Mouse (Mus musculus) cortical plate, adult 2 months (tissue): ENCODE data around the gene Atp5g3.

Source experiments
- CTCF ChIP-seq: fragments of 200-500 bp; IDR thresholded peaks from 2 replicates; pipeline ENCODE4 v1.5.1; 2011; ENCODE audit warnings: mild to moderate bottlenecking, control low read depth, low read length; ENCODE audit not compliant: insufficient read depth; ENCODE audit errors: extremely low read depth
- POLR2A ChIP-seq: fragments of 200-500 bp; IDR thresholded peaks from 2 replicates; pipeline ENCODE4 v1.6.1; 2011; ENCODE audit warnings: mild to moderate bottlenecking, low read length, control low read depth; ENCODE audit not compliant: insufficient read depth; ENCODE audit errors: extremely low read depth

- no peak for TF ChIP-seq CTCF
- TF ChIP-seq POLR2A: no peak
Observed at GRCm38 (mm10) chr2:73901169-73901568, 10.0 kb downstream of the Atp5g3 start.
